Mouse (Mus musculus) heart, postnatal 4 days (tissue): ENCODE measurements around the gene Ppp2r3d. TPM values are rescaled to one million over a fixed set of nuclear protein-coding genes. Genes with fewer than 3 reads are reported as not detected.

Experiments used
- DNase-seq: peaks from one replicate; pipeline ENCODE4 v3.0.0; 2021
- total RNA-seq, 2 experiments: library from RNA; stranded (reverse); gene quantifications; 2 replicates each; pipeline ENCODE4 v1.2.3; 2021

Gene Ppp2r3d
- total RNA-seq, 2 experiments from 2014 or later: 143 to 155 TPM

GRCm38 (mm10) chr9:124408564-124408963 lies 68.1 kb downstream of the Ppp2r3d start:
- DNase-seq: no peak

Other genes starting within 250 kb of the Ppp2r3d start
- gene 2010315B03Rik, start 164.2 kb downstream of the Ppp2r3d start, total RNA-seq: 10 to 100 TPM; 10.8 to 11.7 TPM
- not detected for gene Gm21836, start 16.9 kb upstream of the Ppp2r3d start, total RNA-seq